Mouse (Mus musculus): ENCODE measurements at regions not wholly inside any gene's neighbourhood (a gene's known extent, or its start where the extent isn't known, plus 50 kb on each side); places are given as distances from the start of the nearest gene placed in this dataset.

DNA sequence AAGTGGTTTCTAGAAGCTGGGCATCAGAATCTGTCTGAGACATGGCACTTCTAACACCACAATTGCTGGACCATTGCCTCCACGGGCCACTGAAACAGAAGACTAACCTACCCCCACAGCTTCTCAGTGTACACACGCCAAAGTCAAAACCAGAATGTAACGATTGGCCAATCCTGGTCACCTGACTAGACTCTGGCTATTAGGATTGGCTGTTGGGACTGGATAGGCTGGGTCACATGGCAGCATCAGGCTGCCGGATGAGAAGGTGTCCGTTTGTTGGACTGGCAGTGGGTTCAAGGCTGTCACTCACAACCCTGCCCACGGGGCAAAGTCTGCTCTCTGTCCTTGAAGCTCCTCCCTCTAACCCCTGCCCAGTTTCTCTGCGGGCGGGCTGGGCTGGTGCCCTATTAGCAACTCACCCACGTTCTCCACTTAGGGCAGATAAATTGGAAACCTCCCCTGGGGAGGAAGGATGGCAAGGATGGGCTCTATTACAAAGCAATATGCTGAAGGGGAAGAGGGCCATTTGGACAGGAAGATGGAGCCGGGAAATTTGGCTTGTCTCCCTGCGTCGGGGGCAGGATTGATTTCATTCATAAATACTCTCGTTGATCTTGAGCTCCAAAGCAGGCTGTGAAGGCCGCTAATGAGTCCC lies 214.3 kb upstream of the Sdk2 start:
- TF ChIP-seq CTCF (IDR thresholded peaks at IDR 0.05; ENCODE audit: insufficient read depth, low read depth, low read length) = no peak
- TF ChIP-seq POLR2A (IDR thresholded peaks at IDR 0.05; ENCODE audit: insufficient read depth, low read depth, low read length) = no peak
